Mouse (Mus musculus) small intestine, adult 2 months (tissue): ENCODE data around the gene Pdcd10.

Source experiments
- CTCF ChIP-seq: fragments of 200-500 bp; IDR thresholded peaks from 2 replicates; pipeline ENCODE4 v1.5.1; 2012; ENCODE audit warnings: low read depth, mild to moderate bottlenecking, control low read depth, inconsistent platforms, low read length, moderate library complexity, mixed read lengths; ENCODE audit not compliant: insufficient replicate concordance, insufficient read length; ENCODE audit errors: extremely low read depth
- POLR2A ChIP-seq: fragments of 200-500 bp; IDR thresholded peaks from 2 replicates; pipeline ENCODE4 v1.6.1; 2012; ENCODE audit warnings: low read depth, mild to moderate bottlenecking, control low read depth, inconsistent platforms, low read length, moderate library complexity

GRCm38 (mm10) chr3:75556695-75557291 is at the start of gene Pdcd10:
- TF ChIP-seq POLR2A, result peak; percentile 66
- no peak for TF ChIP-seq CTCF
